Mouse (Mus musculus) CH12.LX (cell line): ENCODE measurements around the gene Pcdh9. TPM values are rescaled to one million over a fixed set of nuclear protein-coding genes. Genes with fewer than 3 reads are reported as not detected.

Experiments
- DNase-seq: peaks from one replicate; pipeline ENCODE4 v3.0.0-alpha.2; 2013; ENCODE audit errors: extremely low read depth
- H3K27ac ChIP-seq: 2 replicates; pipeline ENCODE4 v1.5.1; 2012; ENCODE audit warnings: low read depth, mild to moderate bottlenecking, control low read depth, moderate library complexity; ENCODE audit not compliant: insufficient read depth
- H3K27me3 ChIP-seq: replicated peaks from 2 replicates; pipeline ENCODE3; 2012; ENCODE audit warnings: inconsistent platforms
- H3K36me3 ChIP-seq, 2 experiments: replicated peaks in 1 of 2; 2 replicates each; pipeline versions ENCODE3 to v1.6.1; 2012; ENCODE audit warnings: inconsistent platforms in 1 of 2, low read length in 1 of 2, mild to moderate bottlenecking in 1 of 2, mixed read lengths in 1 of 2, moderate library complexity in 1 of 2; ENCODE audit not compliant: control insufficient read depth in 1 of 2, insufficient read depth in 1 of 2
- H3K4me1 ChIP-seq, 2 experiments: 2 replicates each; pipeline ENCODE4 v1.6.1; 2012; ENCODE audit warnings: inconsistent platforms in 1 of 2, moderate library complexity in 1 of 2; ENCODE audit not compliant: insufficient read depth in 2 of 2, control insufficient read depth in 1 of 2
- H3K4me2 ChIP-seq: 2 replicates; pipeline ENCODE4 v1.6.1; 2012; ENCODE audit warnings: low read depth, mild to moderate bottlenecking, control low read depth; ENCODE audit not compliant: poor library complexity, insufficient read depth, severe bottlenecking
- H3K4me3 ChIP-seq, 3 experiments: fragments of 150-350 bp in 1 of 3; sonication (generic) in 1 of 3; replicated peaks in 1 of 3; 2 replicates each; pipeline versions ENCODE3 to v1.5.1; 2011 to 2012; ENCODE audit warnings: low read depth in 2 of 3, low read length in 2 of 3, mild to moderate bottlenecking in 2 of 3, moderate library complexity in 2 of 3, control low read depth in 1 of 3, improper control_type of control experiment in 1 of 3, inconsistent platforms in 1 of 3, mixed read lengths in 1 of 3; ENCODE audit not compliant: poor library complexity in 1 of 3
- H3K79me2 ChIP-seq: replicated peaks from 2 replicates; pipeline ENCODE4 v1.6.1; 2012; ENCODE audit warnings: mild to moderate bottlenecking, moderate library complexity; ENCODE audit not compliant: control insufficient read depth, poor library complexity, insufficient read depth, severe bottlenecking; ENCODE audit errors: extremely low read depth
- H3K9ac ChIP-seq: 2 replicates; pipeline ENCODE4 v1.6.1; 2012; ENCODE audit warnings: low read depth, mild to moderate bottlenecking, control low read depth, moderate library complexity; ENCODE audit not compliant: insufficient read depth
- H3K9me3 ChIP-seq: replicated peaks from 2 replicates; pipeline ENCODE3; 2012; ENCODE audit warnings: low read length, inconsistent platforms, mixed read lengths
- CHD1 ChIP-seq: IDR thresholded peaks from 2 replicates; pipeline ENCODE4 v1.6.1; 2012; ENCODE audit warnings: low read depth, low read length, improper control_type of control experiment, inconsistent platforms
- E2F4 ChIP-seq: IDR thresholded peaks from 2 replicates; pipeline ENCODE4 v1.6.1; 2011; ENCODE audit warnings: low read depth, low read length, improper control_type of control experiment; ENCODE audit not compliant: insufficient replicate concordance
- EP300 ChIP-seq: IDR thresholded peaks from 2 replicates; pipeline ENCODE4 v1.6.1; 2011; ENCODE audit warnings: low read length, improper control_type of control experiment
- ETS1 ChIP-seq: conservative IDR thresholded peaks from 2 replicates; pipeline ENCODE4 v1.6.1; 2012; ENCODE audit warnings: low read depth, mild to moderate bottlenecking, inconsistent platforms, low read length, improper control_type of control experiment, moderate library complexity
- JUN ChIP-seq: IDR thresholded peaks from 2 replicates; pipeline ENCODE4 v1.6.1; 2011; ENCODE audit warnings: low read depth, mild to moderate bottlenecking, low read length, improper control_type of control experiment, moderate library complexity; ENCODE audit not compliant: insufficient read depth
- JUND ChIP-seq: conservative IDR thresholded peaks from 2 replicates; pipeline ENCODE4 v1.6.1; 2011; ENCODE audit warnings: low read depth, low read length, improper control_type of control experiment
- KAT2A ChIP-seq: IDR thresholded peaks from 2 replicates; pipeline ENCODE4 v1.6.1; 2012; ENCODE audit warnings: low read length, improper control_type of control experiment, inconsistent platforms; ENCODE audit not compliant: insufficient replicate concordance
- MAFK ChIP-seq: IDR thresholded peaks from 2 replicates; pipeline ENCODE4 v1.6.1; 2011; ENCODE audit warnings: low read length, improper control_type of control experiment; ENCODE audit not compliant: insufficient replicate concordance
- MAX ChIP-seq: IDR thresholded peaks from 2 replicates; pipeline ENCODE4 v1.6.1; 2011; ENCODE audit warnings: low read length, improper control_type of control experiment
- MAZ ChIP-seq: IDR thresholded peaks from 2 replicates; pipeline ENCODE4 v1.6.1; 2012; ENCODE audit warnings: low read depth, mild to moderate bottlenecking, inconsistent platforms, low read length, improper control_type of control experiment, moderate library complexity
- MXI1 ChIP-seq: IDR thresholded peaks from 2 replicates; pipeline ENCODE4 v1.6.1; 2011; ENCODE audit warnings: mild to moderate bottlenecking, low read depth, low read length, improper control_type of control experiment
- MYC ChIP-seq: IDR thresholded peaks from 2 replicates; pipeline ENCODE4 v1.6.1; 2011; ENCODE audit warnings: low read depth, mild to moderate bottlenecking, improper control_type of control experiment, low read length
- NELFE ChIP-seq: IDR thresholded peaks from 2 replicates; pipeline ENCODE4 v1.6.1; 2011; ENCODE audit warnings: low read depth, low read length, improper control_type of control experiment
- NRF1 ChIP-seq: IDR thresholded peaks from 2 replicates; pipeline ENCODE4 v1.6.1; 2014; ENCODE audit warnings: low read depth, mild to moderate bottlenecking, inconsistent platforms, low read length, improper control_type of control experiment, moderate library complexity
- PAX5 ChIP-seq: IDR thresholded peaks from 2 replicates; pipeline ENCODE4 v1.6.1; 2012; ENCODE audit warnings: low read length, inconsistent platforms, mixed read lengths
- POLR2AphosphoS2 ChIP-seq: IDR thresholded peaks from 2 replicates; pipeline ENCODE4 v1.6.1; 2011; ENCODE audit warnings: low read depth, low read length, improper control_type of control experiment
- RCOR1 ChIP-seq: conservative IDR thresholded peaks from 2 replicates; pipeline ENCODE4 v1.6.1; 2012; ENCODE audit warnings: low read depth, mild to moderate bottlenecking, inconsistent platforms, low read length, improper control_type of control experiment
- SIN3A ChIP-seq: IDR thresholded peaks from 2 replicates; pipeline ENCODE4 v1.6.1; 2012; ENCODE audit warnings: low read length, improper control_type of control experiment, inconsistent platforms
- SMC3 ChIP-seq: IDR thresholded peaks from 2 replicates; pipeline ENCODE4 v1.6.1; 2011; ENCODE audit warnings: low read depth, low read length, improper control_type of control experiment
- TCF12 ChIP-seq: IDR thresholded peaks from 2 replicates; pipeline ENCODE4 v1.6.1; 2014; ENCODE audit warnings: low read depth, mild to moderate bottlenecking, inconsistent platforms, low read length, improper control_type of control experiment
- UBTF ChIP-seq: IDR thresholded peaks from 2 replicates; pipeline ENCODE4 v1.6.1; 2012; ENCODE audit warnings: low read depth, mild to moderate bottlenecking, inconsistent platforms, low read length, improper control_type of control experiment, moderate library complexity
- USF1 ChIP-seq: IDR thresholded peaks from 2 replicates; pipeline ENCODE4 v1.6.1; 2014; ENCODE audit warnings: low read depth, mild to moderate bottlenecking, inconsistent platforms, low read length, improper control_type of control experiment
- USF2 ChIP-seq: conservative IDR thresholded peaks from 2 replicates; pipeline ENCODE4 v1.6.1; 2011; ENCODE audit warnings: low read depth, low read length, improper control_type of control experiment
- ZKSCAN1 ChIP-seq: IDR thresholded peaks from 2 replicates; pipeline ENCODE4 v1.6.1; 2012; ENCODE audit warnings: low read depth, inconsistent platforms, low read length, improper control_type of control experiment, borderline replicate concordance
- ZMIZ1 ChIP-seq: IDR thresholded peaks from 2 replicates; pipeline ENCODE4 v1.6.1; 2012; ENCODE audit warnings: low read depth, mild to moderate bottlenecking, inconsistent platforms, low read length, improper control_type of control experiment
- ZNF384 ChIP-seq: IDR thresholded peaks from 2 replicates; pipeline ENCODE4 v1.6.1; 2012; ENCODE audit warnings: low read depth, low read length, improper control_type of control experiment, inconsistent platforms
- dilution Hi-C: fragments of 300-500 bp; cut with MboI; formaldehyde crosslinking; loops from 2 replicates; pipeline ENCODE4 v1.14.3; 2020; ENCODE audit warnings: low sequenced_read_pairs; ENCODE audit not compliant: extremely low pct_unique_long_range_greater_than_20kb, extremely low pct_ligation_motif_present
- in situ Hi-C: fragments of 300-500 bp; cut with MboI; formaldehyde crosslinking; loops from 3 replicates; pipeline ENCODE4 v1.14.3; 2019; ENCODE audit warnings: low sequenced_read_pairs, low pct_ligation_motif_present, low pct_unique_long_range_greater_than_20kb, mixed read lengths
- polyA plus RNA-seq: library from polyadenylated mRNA; unstranded; fragments of >175 nt; gene quantifications from 2 replicates; pipeline ENCODE4 v1.2.1, GENCODE M21; 2012; ENCODE audit warnings: low read depth; ENCODE audit not compliant: insufficient read length
- total RNA-seq, 2 experiments: library from RNA; depleted of rRNA; stranded (reverse); fragments of 300-350 nt in 1 of 2; fragments of >200 nt in 1 of 2; gene quantifications; 2 replicates each; pipeline ENCODE4 v1.2.3; 2012 to 2014

Gene Pcdh9
- total and polyA plus RNA-seq, 3 experiments: not detected

DNA sequence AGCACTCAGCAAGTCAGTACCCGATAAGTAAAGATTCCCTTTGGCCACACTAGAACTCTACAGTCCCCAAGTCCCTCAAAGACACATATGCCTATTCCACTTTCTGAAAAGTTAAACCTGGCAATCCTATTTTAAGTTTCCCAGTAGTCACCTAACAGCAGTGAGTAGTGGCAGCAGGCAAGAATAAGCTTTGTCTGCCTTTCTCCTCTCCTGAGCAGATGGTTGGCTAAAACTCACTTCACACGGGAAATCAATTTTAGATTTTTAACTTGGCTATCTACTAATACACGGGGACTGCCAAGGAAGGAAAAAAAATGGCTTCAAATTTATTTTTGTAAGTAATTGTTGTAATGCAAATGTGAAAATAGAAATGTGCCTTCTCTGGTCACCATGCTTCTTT lies 763.5 kb downstream of the Pcdh9 start:
- H3K4me1 ChIP-seq: no peaks in the 10 kb centered on the region
- dilution Hi-C loops: no loop called here
- in situ Hi-C loops: no loop called here

DNA sequence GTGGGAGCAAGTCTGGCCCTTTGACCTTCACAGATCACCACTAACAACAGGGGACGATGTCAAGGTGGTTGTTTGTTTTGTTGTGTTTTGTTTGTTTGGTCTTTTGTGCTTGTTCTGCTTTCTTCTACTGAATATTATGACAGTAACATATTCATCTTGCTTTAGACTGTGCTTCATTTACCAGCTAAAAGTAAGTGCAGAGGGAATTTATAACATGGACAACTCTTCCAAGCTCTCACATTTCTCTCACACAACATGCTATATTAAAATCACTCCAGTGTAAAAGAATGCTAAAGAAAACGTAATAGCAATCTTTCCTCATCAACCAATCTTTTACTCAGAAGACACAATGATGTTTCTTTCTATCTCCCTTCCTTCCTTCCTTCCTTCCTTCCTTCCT lies 787.7 kb downstream of the Pcdh9 start:
- no peaks in the 10 kb centered on the region for H3K36me3 ChIP-seq
- TF ChIP-seq JUN: no peak
- TF ChIP-seq RCOR1: no peak
- dilution Hi-C loops: no loop called here
- H3K9me3 ChIP-seq: peaks cover 17% of the 10 kb centered on the region
- H3K4me1 ChIP-seq: no peaks in the 10 kb centered on the region
- no peaks in the 10 kb centered on the region for H3K27me3 ChIP-seq
- in situ Hi-C loops: no loop called here
- H3K9ac ChIP-seq: no peak overlapping the region
- DNase-seq: no peak
- no peak overlapping the region for H3K4me2 ChIP-seq
- no peaks in the 10 kb centered on the region for H3K79me2 ChIP-seq
- H3K4me3 ChIP-seq: no peak overlapping the region
- H3K27ac ChIP-seq: no peak overlapping the region

More for the DNA sequence above, 763.5 kb downstream of the Pcdh9 start:
- H3K27ac ChIP-seq: no peak overlapping the region
- TF ChIP-seq KAT2A: no peak
- TF ChIP-seq JUN: no peak
- no peak for TF ChIP-seq MXI1
- no peak for TF ChIP-seq USF1
- TF ChIP-seq NELFE: no peak
- no peak for TF ChIP-seq E2F4
- TF ChIP-seq, all 38 proteins: peak for 0
- no peak overlapping the region for H3K4me2 ChIP-seq
- H3K36me3 ChIP-seq: no peaks in the 10 kb centered on the region
- H3K79me2 ChIP-seq: no peaks in the 10 kb centered on the region
- DNase-seq: no peak
- no peak overlapping the region for H3K9ac ChIP-seq
- no peaks in the 10 kb centered on the region for H3K27me3 ChIP-seq
- H3K9me3 ChIP-seq: peaks cover 24% of the 10 kb centered on the region
- no peak overlapping the region for H3K4me3 ChIP-seq

DNA sequence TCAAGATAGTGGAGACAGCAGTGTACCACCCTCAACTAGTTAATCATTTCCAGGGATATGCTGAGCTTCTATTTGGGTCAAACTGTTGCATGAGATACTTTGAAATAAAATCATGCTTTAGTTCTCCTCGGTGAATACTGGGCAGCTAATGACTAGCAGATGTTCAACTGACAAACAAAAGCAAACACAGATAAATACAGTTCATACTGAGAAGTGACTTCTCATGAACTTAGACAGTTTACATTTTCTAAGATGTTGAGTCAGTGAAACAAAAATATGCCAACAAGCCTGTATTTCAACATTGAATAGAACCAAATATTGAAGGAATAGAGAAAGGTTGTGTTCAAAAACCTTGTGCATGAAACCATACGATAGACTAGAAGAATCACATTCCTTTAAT lies 795.4 kb downstream of the Pcdh9 start:
- Histone ChIP-seq H3K4me3 (no peak overlapping the region), H3K9ac (no peak overlapping the region), H3K4me2 (no peak overlapping the region), H3K27me3 (no peaks in the 10 kb centered on the region), H3K27ac (no peak overlapping the region), H3K9me3 (peaks cover 37% of the 10 kb centered on the region), H3K36me3 (no peaks in the 10 kb centered on the region), H3K4me1 (no peaks in the 10 kb centered on the region), H3K79me2 (no peaks in the 10 kb centered on the region)
- dilution Hi-C loops: no loop called here
- in situ Hi-C loops: no loop called here
- no peak for DNase-seq
- TF ChIP-seq MAFK: no peak
- TF ChIP-seq MYC: no peak
- no peak for TF ChIP-seq ZKSCAN1
- TF ChIP-seq SMC3: no peak
- no peak for TF ChIP-seq POLR2AphosphoS2
- no peak for TF ChIP-seq PAX5
- TF ChIP-seq MAX: no peak
- no peak for TF ChIP-seq CHD1
- TF ChIP-seq SIN3A: no peak
- TF ChIP-seq TCF12: no peak
- TF ChIP-seq EP300: no peak
- TF ChIP-seq UBTF: no peak
- TF ChIP-seq ZMIZ1: no peak
- TF ChIP-seq ZNF384: no peak
- no peak for TF ChIP-seq USF1
- no peak for TF ChIP-seq JUND
- no peak for TF ChIP-seq NRF1
- TF ChIP-seq USF2: no peak
- no peak for TF ChIP-seq MAZ
- TF ChIP-seq ETS1: no peak
